Mouse (Mus musculus): ENCODE data around the gene Ddc.

The Ddc gene

DNA sequence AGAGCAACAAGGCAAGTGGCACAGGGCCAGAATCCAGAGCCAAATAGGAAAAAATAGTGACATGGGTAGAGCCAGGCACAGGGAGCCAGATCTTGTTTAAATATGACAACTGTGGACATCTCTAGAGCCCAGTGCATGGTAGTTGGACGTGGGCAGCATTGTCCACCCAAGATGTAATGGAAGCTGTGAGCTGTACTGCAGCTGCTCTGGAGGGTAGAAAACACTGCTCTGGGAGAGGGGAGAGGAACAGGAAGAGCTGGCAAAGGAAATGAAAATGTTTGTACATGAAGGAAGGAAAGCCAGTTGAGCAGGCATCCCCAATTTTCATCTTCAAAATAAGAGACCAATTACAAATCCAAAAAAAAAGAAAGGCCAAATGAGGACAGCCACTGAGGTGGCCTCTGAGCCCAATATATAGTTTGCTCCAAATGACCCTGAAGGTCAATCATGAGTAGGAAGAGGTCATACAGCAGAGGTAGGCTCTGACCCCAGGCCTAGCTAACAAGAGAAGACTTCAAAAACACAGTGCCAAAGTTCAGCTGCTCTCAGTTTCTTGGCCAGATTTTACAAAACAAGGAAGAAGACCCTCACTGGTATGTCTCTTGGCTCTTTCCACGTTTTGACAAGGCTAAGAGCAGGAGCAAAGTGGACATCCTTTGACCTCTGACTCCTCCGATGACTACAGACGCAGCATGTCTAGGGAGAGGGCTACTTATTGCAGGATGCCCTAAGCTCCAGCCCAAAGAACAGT is 121.7 kb downstream of the Ddc start:
- no peak for DNase-seq

- no peak for DNase-seq
These were observed 123.1 kb downstream of the Ddc start for GRCm38 (mm10) chr11:11774893-11775292.

DNA sequence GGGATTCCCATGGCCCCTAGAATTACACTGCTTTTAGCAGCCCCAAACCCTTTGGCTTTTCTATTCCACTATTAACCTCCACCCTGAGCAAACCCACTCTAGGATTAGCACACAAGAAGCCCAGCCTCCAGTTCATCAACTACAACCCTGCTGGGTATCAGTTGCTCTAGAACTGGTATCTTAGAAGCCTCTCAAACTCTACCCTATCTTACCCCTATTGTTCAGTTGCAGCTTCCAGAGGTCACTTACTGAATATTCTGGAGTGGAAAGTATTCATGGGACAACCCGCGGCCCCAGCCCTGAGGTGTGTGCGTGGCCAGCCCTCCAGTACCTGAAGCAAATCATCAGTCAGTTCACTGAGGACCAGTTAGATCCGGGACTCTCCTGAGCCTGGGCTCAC is 123.6 kb downstream of the Ddc start:
- DNase-seq: no peak

- no peak for DNase-seq
These were observed 125.7 kb downstream of the Ddc start for GRCm38 (mm10) chr11:11772196-11772595.

- DNase-seq: no peak
These were observed 127.3 kb downstream of the Ddc start for GRCm38 (mm10) chr11:11770691-11771090.

GRCm38 (mm10) chr11:11769281-11769680 is 128.7 kb downstream of the Ddc start:
- DNase-seq: no peak

DNA sequence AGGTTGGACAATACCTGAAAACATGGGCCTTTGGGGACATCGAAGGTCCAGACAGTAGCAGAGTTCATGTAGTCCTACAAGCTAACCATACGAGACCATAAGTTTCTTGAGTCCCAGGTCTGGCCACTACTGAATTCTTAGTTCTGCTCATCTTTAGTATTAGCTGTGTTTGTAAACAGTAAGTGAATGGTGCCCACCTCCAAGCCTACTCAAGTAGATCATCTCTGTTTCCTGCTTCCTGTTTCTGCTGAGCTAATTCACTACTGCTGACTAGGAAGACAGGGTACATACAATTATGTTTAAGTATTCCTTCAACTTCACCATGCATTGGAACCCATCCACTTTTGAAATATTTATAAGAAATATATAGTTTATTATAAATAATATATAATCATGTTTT is 129.9 kb downstream of the Ddc start:
- no peak for DNase-seq

GRCm38 (mm10) chr11:11766736-11767135 is 131.2 kb downstream of the Ddc start:
- no peak for DNase-seq

DNA sequence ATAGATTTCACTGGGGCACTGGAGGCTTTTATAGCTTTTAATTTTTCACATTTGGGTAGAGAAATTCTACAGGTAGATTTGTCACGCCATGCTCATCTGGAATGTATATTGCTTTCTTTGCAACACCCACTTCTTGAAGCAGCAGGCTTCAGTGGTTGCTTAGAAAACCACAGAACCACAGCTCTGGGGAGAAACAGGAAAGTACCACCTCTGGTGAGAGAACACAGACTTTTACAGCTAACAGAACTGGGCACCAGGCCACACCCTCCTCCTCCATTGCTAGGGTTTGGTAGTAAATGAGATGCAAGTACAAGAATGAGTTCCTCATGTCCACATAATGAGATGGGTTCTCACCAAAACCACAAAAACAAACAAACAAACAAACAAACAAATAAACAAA is 131.8 kb downstream of the Ddc start:
- DNase-seq: no peak

DNA sequence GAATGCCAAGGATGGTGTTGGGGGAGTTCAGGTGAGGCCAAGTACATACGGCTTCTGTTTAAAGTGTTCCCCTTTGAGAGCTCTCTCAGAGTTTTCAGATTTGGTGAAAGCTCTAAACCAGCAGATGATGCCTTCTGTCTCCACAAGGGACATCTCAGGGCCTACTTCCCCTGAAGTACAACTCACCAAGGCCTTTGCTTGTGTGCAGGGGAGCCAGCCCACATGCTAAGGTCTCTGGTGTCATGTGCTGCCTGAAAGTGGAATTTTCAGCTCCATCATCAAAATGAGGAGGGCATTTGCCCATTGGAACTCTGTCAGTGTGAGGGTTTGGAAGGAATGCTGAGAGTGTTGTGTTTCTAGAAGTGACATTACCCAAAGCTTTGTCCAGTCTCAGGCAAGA is 132.5 kb downstream of the Ddc start:
- DNase-seq: no peak
